Comparison of ENCODE assay signal across 19 mouse cellular contexts in the genomic region with DNA sequence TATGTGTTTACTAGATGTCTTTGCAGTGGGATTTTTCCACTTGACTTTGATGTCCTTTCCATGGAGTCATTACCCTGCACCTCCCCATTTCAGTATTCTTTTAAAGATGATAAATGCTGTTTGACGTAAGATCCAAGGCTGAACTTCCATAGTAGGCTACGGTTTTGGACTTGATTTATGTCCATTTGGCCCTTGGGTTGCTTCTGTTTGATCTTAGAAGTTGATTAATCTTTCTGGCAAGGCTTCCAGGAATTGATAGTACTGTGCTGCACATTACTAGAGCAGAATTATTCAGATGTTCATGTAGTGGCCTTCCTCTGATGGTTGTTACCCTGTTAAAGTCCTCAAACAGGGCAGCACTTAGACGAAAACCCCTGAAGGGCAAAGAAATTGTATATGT. TPM values are rescaled to one million over a fixed set of nuclear protein-coding genes. Genes with fewer than 3 reads are reported as not detected.
DNase-seq lines count a peak whose midpoint lies in the region; ATAC-seq and TF ChIP-seq lines count a peak whose summit lies in the region.
"Had no signal": no experiment of that assay in that cellular context is flagged by ENCODE, and none has a peak within 500 bp of the region (broad histone marks: within the 10 kb centered on the region; RNA-seq: fewer than 3 reads in every experiment).

No protein-coding gene starts in this region.

- TF ChIP-seq CTCF in heart, postnatal 0 days (IDR thresholded peaks at IDR 0.05; ENCODE audit: low read depth): no peak

- DNase-seq in adrenal gland, adult 8-10 months: peak; percentile 51
- DNase-seq in adrenal gland, adult 18-20 months (ENCODE audit: low spot score in 2 of 2): no peak
- no peak for DNase-seq in heart, postnatal 25 days (ENCODE audit: low spot score)
- no peak for DNase-seq in heart, postnatal 0 days (ENCODE audit: low spot score)
- DNase-seq in heart, postnatal 14 days: no peak
- DNase-seq: cerebellum, adult 11-12 months; cerebellum, adult 9-10 months; cerebellum, postnatal 25 days; gastrocnemius, postnatal 36 days; heart, adult 18-20 months; kidney, adult 11 months had no signal

- no peak overlapping the region for H3K4me2 ChIP-seq in heart, embryonic 13.5 days
- H3K4me2 ChIP-seq in heart, postnatal 0 days (ENCODE audit: low read depth, low read length): no peak overlapping the region
- H3K4me2 ChIP-seq: embryonic facial prominence, embryonic 12.5 days; forebrain, embryonic 15.5 days; hindbrain, embryonic 13.5 days had no signal

- intact Hi-C loops in heart, postnatal 25 days (cut with DNase I): no loop called here
- intact Hi-C loops in heart, postnatal 14 days (cut with DNase I): no loop called here

- H3K9me3 ChIP-seq in heart, embryonic 13.5 days: no peaks in the 10 kb centered on the region
- H3K9me3 ChIP-seq in heart, postnatal 0 days (replicated peaks; ENCODE audit: control insufficient read depth, low read length): no peaks in the 10 kb centered on the region
- H3K9me3 ChIP-seq: embryonic facial prominence, embryonic 12.5 days; forebrain, embryonic 15.5 days; hindbrain, embryonic 13.5 days had no signal

- no peak for ATAC-seq in heart, embryonic 13.5 days (ENCODE audit: extremely low read depth, insufficient number of reproducible peaks, low FRiP score, low TSS enrichment)
- ATAC-seq in heart, postnatal 0 days (ENCODE audit: insufficient read depth, low read depth): no peak
- ATAC-seq: activated CD4-positive, CD25-positive, alpha-beta regulatory T cell, adult 4 months; forebrain, embryonic 15.5 days; hindbrain, postnatal 0 days; Patski had no signal

- peaks cover 31% of the 10 kb centered on the region for H3K4me1 ChIP-seq in heart, embryonic 13.5 days
- H3K4me1 ChIP-seq in heart, postnatal 0 days (ENCODE audit: control insufficient read depth, insufficient read depth): peaks cover 15% of the 10 kb centered on the region
- H3K4me1 ChIP-seq: embryonic facial prominence, embryonic 12.5 days; hindbrain, embryonic 13.5 days had no signal

- H3K27ac ChIP-seq in heart, embryonic 13.5 days (replicated peaks): peak overlapping the region; percentile 86
- H3K27ac ChIP-seq in heart, postnatal 0 days (ENCODE audit: low read depth): peak overlapping the region; percentile 86
- H3K27ac ChIP-seq: embryonic facial prominence, embryonic 12.5 days; forebrain, embryonic 15.5 days; hindbrain, embryonic 13.5 days; hindbrain, postnatal 0 days had no signal

- no peak overlapping the region for H3K9ac ChIP-seq in heart, embryonic 13.5 days
- H3K9ac ChIP-seq in heart, postnatal 0 days (replicated peaks; ENCODE audit: low read depth, low read length): no peak overlapping the region
- H3K9ac ChIP-seq: embryonic facial prominence, embryonic 12.5 days; forebrain, embryonic 15.5 days; hindbrain, embryonic 13.5 days had no signal

- WGBS in heart, embryonic 13.5 days: 81% methylated on average over 3 of the region's 3 CpGs
- WGBS in heart, postnatal 0 days: 87% methylated on average over 3 of the region's 3 CpGs

- H3K36me3 ChIP-seq in heart, embryonic 13.5 days: no peaks in the 10 kb centered on the region
- no peaks in the 10 kb centered on the region for H3K36me3 ChIP-seq in heart, postnatal 0 days (replicated peaks; ENCODE audit: control insufficient read depth, insufficient read depth, low read length)
- H3K36me3 ChIP-seq: embryonic facial prominence, embryonic 12.5 days; forebrain, embryonic 15.5 days; hindbrain, embryonic 13.5 days had no signal

- no peaks in the 10 kb centered on the region for H3K27me3 ChIP-seq in heart, embryonic 13.5 days (replicated peaks)
- no peaks in the 10 kb centered on the region for H3K27me3 ChIP-seq in heart, postnatal 0 days (ENCODE audit: control insufficient read depth, insufficient read depth, low read length)
- H3K27me3 ChIP-seq: CH12.LX; embryonic facial prominence, embryonic 12.5 days; forebrain, embryonic 15.5 days; hindbrain, embryonic 13.5 days had no signal

- no peak for TF ChIP-seq EP300 in heart, postnatal 0 days (IDR thresholded peaks at IDR 0.05; ENCODE audit: low read depth)

- no peak overlapping the region for H3K4me3 ChIP-seq in heart, embryonic 13.5 days
- no peak overlapping the region for H3K4me3 ChIP-seq in heart, postnatal 0 days (ENCODE audit: low read depth, low read length)
- H3K4me3 ChIP-seq: embryonic facial prominence, embryonic 12.5 days; forebrain, embryonic 15.5 days; hindbrain, embryonic 13.5 days had no signal

RNA-seq across cellular contexts. Expression of a gene that starts 21.5 kb away (rescaled TPM):
- total RNA-seq in adrenal gland, adult 8-10 months (2022): 10 to 100 TPM; 60.4 to 90.4 (median 69.1) TPM
- total RNA-seq in adrenal gland, adult 18-20 months (2021): 10 to 100 TPM; 48.7 to 58.0 TPM
- polyA plus RNA-seq in heart, embryonic 13.5 days (2015; fragmentation: Nextera tagmentation; extraction: Ambion mirVana): 2.5 and 2.9 TPM in 2 replicates
- total RNA-seq in heart, postnatal 25 days (2021): 1 to 10 TPM; 8.3 to 9.5 TPM
- 11.4 and 22.7 TPM in 2 replicates for total RNA-seq in heart, postnatal 0 days (2014; rRNA removed; ENCODE audit: low replicate concordance)
- polyA plus RNA-seq in heart, postnatal 0 days (2015; fragmentation: Nextera tagmentation; extraction: Ambion mirVana): 2.4 and 3.0 TPM in 2 replicates
- 10 to 100 TPM in 1 of 2 experiments, 1 to 10 TPM in 1; 9.9 to 10.6 TPM for total RNA-seq in heart, postnatal 14 days (2021)
- polyA plus RNA-seq: Patski had no signal
